Mouse (Mus musculus): ENCODE results near the gene Ncf2. TPM values are rescaled to one million over a fixed set of nuclear protein-coding genes. Genes with fewer than 3 reads are reported as not detected.

Gene Ncf2
- polyA plus RNA-seq, 1 experiment from 2014 or later, result 2.1 TPM

DNA sequence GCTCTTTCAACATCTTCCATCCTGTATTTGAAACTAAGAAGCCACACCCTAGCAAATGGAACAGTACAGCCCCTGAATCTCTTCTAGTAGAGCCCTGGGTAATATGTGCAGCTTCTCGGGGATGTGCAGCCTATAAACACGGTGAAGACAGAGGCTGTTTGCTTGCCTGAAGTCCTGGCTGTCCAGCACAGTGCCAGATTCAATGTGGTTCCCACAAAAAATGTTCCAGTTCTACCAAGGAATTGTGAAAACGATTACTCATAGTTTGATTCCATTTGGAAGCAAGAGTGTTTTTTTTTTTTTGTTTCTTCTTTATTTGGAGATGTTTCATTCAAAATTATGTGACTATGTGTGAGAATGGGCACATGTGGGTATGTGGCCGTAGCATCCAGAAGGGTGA, 21.8 kb downstream of the Ncf2 start:
- ATAC-seq, result no peak
- 85% methylated on average over 4 of the region's 4 CpGs for whole genome bisulfite sequencing

DNA sequence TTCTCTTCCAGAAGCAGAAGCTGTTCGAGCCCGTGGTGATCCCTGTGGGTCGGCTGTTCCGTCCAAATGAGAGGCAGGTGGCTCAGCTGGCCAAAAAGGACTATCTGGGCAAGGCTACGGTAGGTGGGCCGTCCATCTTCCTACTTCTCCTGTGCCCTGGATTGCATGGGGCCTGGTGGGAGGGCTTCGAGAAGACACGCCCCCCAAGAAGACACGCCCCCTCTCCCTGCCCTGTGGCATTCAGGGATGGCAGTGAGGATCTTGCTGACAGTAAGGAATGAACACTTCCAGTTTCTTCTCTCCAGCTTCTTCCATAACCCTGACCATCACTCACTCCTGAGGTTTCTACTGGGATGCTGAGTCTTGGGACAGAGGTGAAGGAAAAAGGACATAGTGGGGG, 24.2 kb downstream of the Ncf2 start:
- DNase-seq (ENCODE audit: low spot score), result no peak
- 78% methylated on average over 9 of the region's 9 CpGs for WGBS
- H3K9ac ChIP-seq (ENCODE audit: low read length), result no peak overlapping the region

More for the DNA sequence above, 21.8 kb downstream of the Ncf2 start:
- Histone ChIP-seq H3K27ac (ENCODE audit: low read depth, low read length) (no peak overlapping the region), H3K27me3 (replicated peaks; ENCODE audit: control insufficient read depth, insufficient read depth, low read length) (no peaks in the 10 kb centered on the region), H3K9me3 (replicated peaks; ENCODE audit: control insufficient read depth, low read length) (0 out of 2 replicates have a peak, but pooled peaks cover 2% of the 10 kb centered on the region), H3K4me3 (ENCODE audit: low read depth, low read length) (no peak overlapping the region), H3K4me1 (ENCODE audit: control insufficient read depth, insufficient read depth, low read length) (peaks cover 9% of the 10 kb centered on the region), H3K36me3 (ENCODE audit: control insufficient read depth, insufficient read depth, low read length) (no peaks in the 10 kb centered on the region), H3K4me2 (ENCODE audit: low read length) (no peak overlapping the region), H3K9ac (ENCODE audit: low read length) (no peak overlapping the region)
- DNase-seq (ENCODE audit: low spot score), result no peak

DNA sequence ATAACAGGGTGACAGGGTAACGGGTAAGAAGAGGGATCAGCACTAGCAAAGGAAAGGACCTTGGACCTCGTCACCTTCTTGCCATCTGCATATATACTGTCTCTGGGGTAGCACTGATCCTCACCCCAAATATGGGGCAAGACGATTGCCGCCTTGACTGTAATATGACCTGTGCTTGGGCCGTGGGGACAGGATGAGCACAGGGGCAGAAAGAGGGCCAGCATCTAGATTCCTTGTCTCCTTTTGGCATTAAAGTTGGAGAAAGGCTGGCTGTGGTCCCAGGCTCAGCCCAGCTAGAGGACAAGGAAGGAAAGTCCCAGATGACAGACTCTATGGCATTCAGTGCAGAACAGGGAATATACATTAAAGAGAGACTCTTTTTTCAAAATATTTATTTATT, 26.5 kb downstream of the Ncf2 start:
- ATAC-seq (no peak), DNase-seq (ENCODE audit: low spot score) (no peak)
- H3K9ac ChIP-seq (ENCODE audit: low read length), result no peak overlapping the region
- no peak overlapping the region for H3K4me2 ChIP-seq (ENCODE audit: low read length)
- no peaks in the 10 kb centered on the region for H3K36me3 ChIP-seq (ENCODE audit: control insufficient read depth, insufficient read depth, low read length)
- H3K4me1 ChIP-seq (ENCODE audit: control insufficient read depth, insufficient read depth, low read length), result no peaks in the 10 kb centered on the region
- H3K9me3 ChIP-seq (replicated peaks; ENCODE audit: control insufficient read depth, low read length), result 0 out of 2 replicates have a peak, but pooled peaks cover 2% of the 10 kb centered on the region
- no peak overlapping the region for H3K27ac ChIP-seq (ENCODE audit: low read depth, low read length)
- H3K4me3 ChIP-seq (ENCODE audit: low read depth, low read length), result no peak overlapping the region
- H3K27me3 ChIP-seq (replicated peaks; ENCODE audit: control insufficient read depth, insufficient read depth, low read length), result no peaks in the 10 kb centered on the region
- WGBS, result 90% methylated on average over 5 of the region's 5 CpGs

More for the DNA sequence above, 24.2 kb downstream of the Ncf2 start:
- Histone ChIP-seq H3K27me3 (replicated peaks; ENCODE audit: control insufficient read depth, insufficient read depth, low read length) (no peaks in the 10 kb centered on the region), H3K9me3 (replicated peaks; ENCODE audit: control insufficient read depth, low read length) (0 out of 2 replicates have a peak, but pooled peaks cover 2% of the 10 kb centered on the region), H3K4me2 (ENCODE audit: low read length) (no peak overlapping the region), H3K27ac (ENCODE audit: low read depth, low read length) (no peak overlapping the region), H3K4me3 (ENCODE audit: low read depth, low read length) (no peak overlapping the region), H3K36me3 (ENCODE audit: control insufficient read depth, insufficient read depth, low read length) (no peaks in the 10 kb centered on the region), H3K4me1 (ENCODE audit: control insufficient read depth, insufficient read depth, low read length) (no peaks in the 10 kb centered on the region)
- no peak for ATAC-seq

DNA sequence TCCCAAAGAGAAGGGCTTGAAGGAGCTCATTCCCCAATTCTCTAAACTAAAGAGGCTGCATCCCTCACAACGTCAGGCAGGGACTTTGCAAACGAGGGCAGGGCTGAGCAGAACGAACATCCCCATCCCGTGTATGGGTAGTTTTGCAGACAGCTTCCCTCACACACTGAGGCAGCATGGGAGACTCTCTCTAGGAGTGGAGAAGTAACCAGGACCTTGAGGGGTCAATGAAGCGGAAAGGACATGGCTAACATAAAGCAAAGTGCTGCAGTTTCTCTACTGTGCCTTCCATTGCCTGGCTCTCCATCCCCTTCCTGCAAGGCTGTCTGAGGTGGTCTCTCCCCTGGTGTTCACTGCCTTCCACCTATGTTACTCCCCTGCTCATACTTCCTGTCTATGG, 28.2 kb downstream of the Ncf2 start:
- no peak overlapping the region for H3K4me2 ChIP-seq (ENCODE audit: low read length)
- H3K27ac ChIP-seq (ENCODE audit: low read depth, low read length), result no peak overlapping the region
- H3K9me3 ChIP-seq (replicated peaks; ENCODE audit: control insufficient read depth, low read length), result no peaks in the 10 kb centered on the region
- 72% methylated on average over 5 of the region's 5 CpGs for WGBS
- no peaks in the 10 kb centered on the region for H3K4me1 ChIP-seq (ENCODE audit: control insufficient read depth, insufficient read depth, low read length)
- no peak overlapping the region for H3K4me3 ChIP-seq (ENCODE audit: low read depth, low read length)
- no peak overlapping the region for H3K9ac ChIP-seq (ENCODE audit: low read length)
- 0 out of 2 replicates have a peak, but pooled peaks cover 2% of the 10 kb centered on the region for H3K36me3 ChIP-seq (ENCODE audit: control insufficient read depth, insufficient read depth, low read length)
- ATAC-seq (no peak), DNase-seq (ENCODE audit: low spot score) (no peak)
- H3K27me3 ChIP-seq (replicated peaks; ENCODE audit: control insufficient read depth, insufficient read depth, low read length), result no peaks in the 10 kb centered on the region

DNA sequence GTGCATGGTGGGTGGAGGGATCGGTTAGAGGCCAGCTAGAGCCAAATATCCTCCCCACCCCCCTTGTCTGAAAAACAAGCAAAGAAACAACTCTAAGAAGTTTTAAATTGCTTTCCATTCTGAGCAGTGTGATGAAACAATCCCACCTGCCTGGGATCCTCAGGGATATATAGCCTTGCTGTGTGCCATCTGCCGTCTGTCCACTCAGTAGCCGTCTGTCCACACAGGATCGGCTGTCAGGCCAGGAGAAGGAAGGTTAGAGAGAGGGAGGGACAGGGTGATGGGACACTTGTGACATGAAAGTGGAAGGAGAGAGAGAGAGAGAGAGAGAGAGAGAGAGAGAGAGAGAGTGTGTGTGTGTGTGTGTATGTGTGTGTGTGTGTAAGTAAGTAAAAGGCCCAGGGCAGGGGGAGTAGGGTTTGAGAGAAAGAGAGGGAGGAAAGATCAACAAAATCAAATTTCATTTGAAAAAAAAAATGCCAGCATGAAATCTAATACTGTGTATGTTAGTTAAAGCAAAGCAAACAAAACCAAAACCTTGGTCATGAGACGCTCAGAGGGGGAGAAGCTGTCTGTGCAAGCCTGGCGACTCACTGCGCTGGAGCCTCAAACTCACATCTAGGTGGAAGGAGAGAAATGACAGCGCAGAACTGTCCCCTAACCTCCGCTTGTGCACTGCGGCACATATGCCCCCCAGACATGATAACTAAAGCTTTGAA, 28.8 kb downstream of the Ncf2 start:
- Histone ChIP-seq H3K9ac (ENCODE audit: low read length) (no peak overlapping the region), H3K4me3 (ENCODE audit: low read depth, low read length) (no peak overlapping the region), H3K36me3 (ENCODE audit: control insufficient read depth, insufficient read depth, low read length) (0 out of 2 replicates have a peak, but pooled peaks cover 2% of the 10 kb centered on the region), H3K27ac (ENCODE audit: low read depth, low read length) (no peak overlapping the region), H3K9me3 (replicated peaks; ENCODE audit: control insufficient read depth, low read length) (no peaks in the 10 kb centered on the region), H3K4me2 (ENCODE audit: low read length) (no peak overlapping the region), H3K4me1 (ENCODE audit: control insufficient read depth, insufficient read depth, low read length) (no peaks in the 10 kb centered on the region), H3K27me3 (replicated peaks; ENCODE audit: control insufficient read depth, insufficient read depth, low read length) (no peaks in the 10 kb centered on the region)
- 87% methylated on average over 10 of the region's 10 CpGs for WGBS
- ATAC-seq (no peak), DNase-seq (ENCODE audit: low spot score) (no peak)

DNA sequence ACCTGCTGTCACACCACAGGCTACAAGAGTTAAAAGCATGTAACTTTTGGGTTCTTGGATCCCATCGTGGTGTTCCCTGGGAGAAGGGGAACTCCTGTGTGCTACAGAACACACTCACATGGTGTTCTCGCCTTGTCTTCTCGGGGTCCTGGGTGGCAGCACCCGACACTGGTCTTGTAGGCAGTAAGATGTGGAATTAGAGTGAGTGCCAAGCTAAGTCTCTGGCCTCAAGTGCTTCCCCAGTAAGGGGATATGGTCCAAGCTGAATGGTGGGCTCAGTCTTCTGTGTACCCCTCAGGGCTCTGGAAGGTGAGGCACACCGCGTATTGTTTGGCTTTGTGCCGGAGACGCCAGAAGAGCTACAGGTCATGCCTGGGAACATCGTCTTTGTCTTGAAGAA, 30.1 kb downstream of the Ncf2 start:
- ATAC-seq (0 out of 2 replicates have a peak, but pooled peaks have one; percentile 3), DNase-seq (ENCODE audit: low spot score) (no peak)
- Histone ChIP-seq H3K27ac (ENCODE audit: low read depth, low read length) (no peak overlapping the region), H3K4me2 (ENCODE audit: low read length) (no peak overlapping the region), H3K9ac (ENCODE audit: low read length) (no peak overlapping the region), H3K9me3 (replicated peaks; ENCODE audit: control insufficient read depth, low read length) (no peaks in the 10 kb centered on the region), H3K4me1 (ENCODE audit: control insufficient read depth, insufficient read depth, low read length) (no peaks in the 10 kb centered on the region), H3K36me3 (ENCODE audit: control insufficient read depth, insufficient read depth, low read length) (0 out of 2 replicates have a peak, but pooled peaks cover 4% of the 10 kb centered on the region), H3K27me3 (replicated peaks; ENCODE audit: control insufficient read depth, insufficient read depth, low read length) (no peaks in the 10 kb centered on the region), H3K4me3 (ENCODE audit: low read depth, low read length) (no peak overlapping the region)
- 95% methylated on average over 9 of the region's 9 CpGs for WGBS

DNA sequence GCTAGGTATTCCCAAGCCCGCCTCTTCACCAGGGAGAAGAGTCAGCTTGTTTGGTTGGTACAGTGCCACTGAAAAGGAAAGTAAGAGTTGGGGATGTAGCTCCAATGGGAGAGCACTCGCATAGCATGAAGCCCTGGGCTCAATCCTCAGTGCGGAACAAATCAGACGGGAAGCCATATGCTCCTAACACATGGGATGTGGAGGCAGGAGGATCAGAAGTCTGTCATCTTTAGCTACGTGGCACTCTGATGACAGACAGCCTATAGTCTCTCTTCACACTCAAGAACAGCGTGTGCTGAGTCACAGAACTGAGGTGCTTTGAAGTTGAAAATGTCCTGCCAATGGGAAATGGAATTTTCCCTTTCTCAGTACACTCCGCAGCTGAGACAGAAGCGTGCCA, 31.0 kb downstream of the Ncf2 start:
- Histone ChIP-seq H3K27ac (ENCODE audit: low read depth, low read length) (no peak overlapping the region), H3K4me2 (ENCODE audit: low read length) (no peak overlapping the region), H3K4me1 (ENCODE audit: control insufficient read depth, insufficient read depth, low read length) (no peaks in the 10 kb centered on the region), H3K4me3 (ENCODE audit: low read depth, low read length) (no peak overlapping the region), H3K27me3 (replicated peaks; ENCODE audit: control insufficient read depth, insufficient read depth, low read length) (no peaks in the 10 kb centered on the region), H3K36me3 (ENCODE audit: control insufficient read depth, insufficient read depth, low read length) (peaks cover 12% of the 10 kb centered on the region; the same call in 1 of the 2 replicates), H3K9ac (ENCODE audit: low read length) (no peak overlapping the region), H3K9me3 (replicated peaks; ENCODE audit: control insufficient read depth, low read length) (no peaks in the 10 kb centered on the region)
- ATAC-seq (peak; percentile 80), DNase-seq (ENCODE audit: low spot score) (peak; percentile 71)
- WGBS, result 78% methylated on average over 8 of the region's 8 CpGs

DNA sequence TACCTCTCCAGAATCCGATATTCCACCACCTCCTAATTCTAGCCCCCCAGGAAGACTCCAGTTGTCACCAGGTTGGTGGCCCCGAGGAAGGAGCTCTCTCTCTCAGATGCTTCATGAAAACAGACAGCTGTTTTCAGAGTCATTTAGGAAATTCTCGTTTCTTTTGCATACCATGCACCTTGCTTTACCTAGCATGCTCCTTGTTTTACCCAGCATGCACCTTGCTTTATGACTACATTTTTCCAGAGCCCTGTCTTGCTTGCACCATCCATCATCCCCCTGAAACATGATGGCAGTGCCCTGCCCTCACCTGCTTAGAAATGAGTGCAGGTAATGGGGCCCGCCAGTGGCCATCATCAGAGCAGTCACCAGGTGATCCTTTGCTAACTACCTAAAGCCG, 31.6 kb downstream of the Ncf2 start:
- WGBS, result 82% methylated on average over 5 of the region's 5 CpGs
- Histone ChIP-seq H3K27me3 (replicated peaks; ENCODE audit: control insufficient read depth, insufficient read depth, low read length) (no peaks in the 10 kb centered on the region), H3K9me3 (replicated peaks; ENCODE audit: control insufficient read depth, low read length) (no peaks in the 10 kb centered on the region), H3K4me1 (ENCODE audit: control insufficient read depth, insufficient read depth, low read length) (no peaks in the 10 kb centered on the region), H3K4me3 (ENCODE audit: low read depth, low read length) (no peak overlapping the region), H3K27ac (ENCODE audit: low read depth, low read length) (no peak overlapping the region), H3K36me3 (ENCODE audit: control insufficient read depth, insufficient read depth, low read length) (peaks cover 18% of the 10 kb centered on the region), H3K4me2 (ENCODE audit: low read length) (no peak overlapping the region), H3K9ac (ENCODE audit: low read length) (no peak overlapping the region)
- no peak for DNase-seq (ENCODE audit: low spot score)
- ATAC-seq, result no peak

DNA sequence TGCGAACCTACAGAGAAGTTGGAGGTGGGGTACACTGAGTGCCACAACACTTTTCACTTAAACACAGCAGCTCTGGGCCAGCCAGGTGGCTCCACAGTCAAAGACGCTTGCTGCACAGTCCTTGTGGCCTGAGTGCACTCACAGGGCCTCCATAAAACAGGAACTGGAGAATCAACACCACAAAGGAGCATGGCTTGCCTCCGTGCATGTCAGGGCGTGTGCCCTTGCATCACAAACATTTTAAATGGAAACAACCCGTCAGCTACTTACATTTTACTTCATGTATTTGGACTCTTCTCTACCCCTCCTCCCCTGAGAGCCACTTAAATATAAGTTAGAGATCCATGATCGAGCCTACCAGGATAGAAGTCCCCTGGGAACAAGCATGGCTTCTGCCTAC, 32.3 kb downstream of the Ncf2 start:
- ATAC-seq, result no peak

More for the DNA sequence above, 32.3 kb downstream of the Ncf2 start:
- Histone ChIP-seq H3K9ac (ENCODE audit: low read length) (no peak overlapping the region), H3K4me3 (ENCODE audit: low read depth, low read length) (no peak overlapping the region), H3K9me3 (replicated peaks; ENCODE audit: control insufficient read depth, low read length) (no peaks in the 10 kb centered on the region), H3K27ac (ENCODE audit: low read depth, low read length) (no peak overlapping the region), H3K4me1 (ENCODE audit: control insufficient read depth, insufficient read depth, low read length) (no peaks in the 10 kb centered on the region), H3K4me2 (ENCODE audit: low read length) (no peak overlapping the region), H3K36me3 (ENCODE audit: control insufficient read depth, insufficient read depth, low read length) (peaks cover 25% of the 10 kb centered on the region), H3K27me3 (replicated peaks; ENCODE audit: control insufficient read depth, insufficient read depth, low read length) (no peaks in the 10 kb centered on the region)
- DNase-seq (ENCODE audit: low spot score), result no peak
- 86% methylated on average over 6 of the region's 6 CpGs for WGBS
